Mouse (Mus musculus) liver (tissue): ENCODE measurements around the gene Foxn3.

ENCODE experiments used
- DNase-seq: peaks from one replicate; pipeline ENCODE4 v3.0.0-alpha.2; 2020; ENCODE audit warnings: mixed read lengths

Foxn3 gene

GRCm38 (mm10) chr12:99240185-99240726 is 323.1 kb downstream of the Foxn3 start:
- DNase-seq, result no peak

GRCm38 (mm10) chr12:99239735-99240134 is 323.6 kb downstream of the Foxn3 start:
- DNase-seq, result no peak

- DNase-seq, result no peak
These were observed 325.9 kb downstream of the Foxn3 start for GRCm38 (mm10) chr12:99237497-99237896.

GRCm38 (mm10) chr12:99234346-99234745 is 329.0 kb downstream of the Foxn3 start:
- DNase-seq, result no peak

GRCm38 (mm10) chr12:99233386-99233785 is 330.0 kb downstream of the Foxn3 start:
- no peak for DNase-seq

- DNase-seq, result no peak
These were observed 330.9 kb downstream of the Foxn3 start for GRCm38 (mm10) chr12:99232478-99232877.

- no peak for DNase-seq
These were observed 332.1 kb downstream of the Foxn3 start for GRCm38 (mm10) chr12:99231321-99231720.

GRCm38 (mm10) chr12:99230783-99231048 is 332.7 kb downstream of the Foxn3 start:
- no peak for DNase-seq

GRCm38 (mm10) chr12:99229973-99230782 is 333.2 kb downstream of the Foxn3 start:
- no peak for DNase-seq

GRCm38 (mm10) chr12:99227313-99227952 is 335.9 kb downstream of the Foxn3 start:
- DNase-seq, result no peak

- peak; percentile 23 for DNase-seq
These were observed 338.3 kb downstream of the Foxn3 start for GRCm38 (mm10) chr12:99224863-99225603.

- no peak for DNase-seq
These were observed 342.1 kb downstream of the Foxn3 start for GRCm38 (mm10) chr12:99221087-99221846.

- DNase-seq, result no peak
These were observed 343.0 kb downstream of the Foxn3 start for GRCm38 (mm10) chr12:99220333-99220732.

- no peak for DNase-seq
These were observed 343.6 kb downstream of the Foxn3 start for GRCm38 (mm10) chr12:99219812-99220211.

GRCm38 (mm10) chr12:99217145-99217698 is 346.2 kb downstream of the Foxn3 start:
- DNase-seq, result no peak

GRCm38 (mm10) chr12:99216341-99216761 is 347.0 kb downstream of the Foxn3 start:
- DNase-seq, result no peak

GRCm38 (mm10) chr12:99215521-99216255 is 347.7 kb downstream of the Foxn3 start:
- no peak for DNase-seq

GRCm38 (mm10) chr12:99214098-99214497 is 349.3 kb downstream of the Foxn3 start:
- DNase-seq, result no peak

GRCm38 (mm10) chr12:99213218-99213617 is 350.2 kb downstream of the Foxn3 start:
- DNase-seq, result no peak

GRCm38 (mm10) chr12:99209801-99210200 is 353.6 kb downstream of the Foxn3 start:
- no peak for DNase-seq

GRCm38 (mm10) chr12:99208251-99208650 is 355.1 kb downstream of the Foxn3 start:
- DNase-seq, result no peak
